Mouse (Mus musculus) frontal cortex, postnatal 25 days (tissue): ENCODE results near the gene Lrp1.

Experiments
- DNase-seq, 2 experiments: peaks; one replicate each; pipeline ENCODE4 v3.0.0; 2022; ENCODE audit warnings: low spot score in 2 of 2

Lrp1 gene

GRCm38 (mm10) chr10:127520714-127521357 is 100.1 kb downstream of the Lrp1 start:
- DNase-seq = no peak

DNA sequence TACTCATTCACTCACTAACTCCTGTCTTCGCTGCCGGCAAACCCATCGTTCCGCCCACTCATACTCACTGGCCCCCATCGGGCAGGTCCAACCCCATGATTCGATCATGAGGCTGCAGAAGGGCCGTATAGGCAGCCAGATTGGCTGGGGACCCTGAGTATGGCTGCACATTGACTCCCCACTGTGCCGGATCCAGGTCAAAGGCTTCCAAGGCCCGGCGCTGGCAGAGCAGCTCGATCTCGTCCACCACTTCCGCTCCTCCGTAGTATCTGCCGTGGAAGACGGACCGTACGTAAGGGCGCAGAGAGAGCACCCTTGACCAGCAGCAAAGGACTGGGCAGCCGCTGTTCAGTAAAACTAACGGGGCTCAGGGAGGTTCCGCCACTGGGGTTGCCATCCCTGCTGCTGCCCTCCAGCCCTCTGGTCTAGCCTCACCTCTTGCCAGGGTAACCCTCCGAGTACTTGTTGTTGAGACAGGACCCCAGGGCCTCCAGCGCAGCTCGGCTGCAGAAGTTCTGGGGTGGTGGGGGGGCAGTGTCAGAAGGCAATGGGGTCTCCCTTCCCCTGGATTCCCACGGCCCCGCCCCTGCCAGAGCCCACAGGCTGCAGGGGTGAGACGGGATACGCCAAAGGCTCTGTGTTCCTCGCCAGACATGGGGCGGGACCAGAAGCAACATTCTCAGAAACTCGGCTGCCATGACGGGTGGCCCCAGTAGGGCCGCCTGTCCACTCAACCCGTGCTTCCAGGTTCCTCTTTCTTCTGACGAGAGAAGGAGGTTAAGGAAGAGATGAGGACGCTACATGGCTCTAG is 100.8 kb downstream of the Lrp1 start:
- no peak for DNase-seq

DNA sequence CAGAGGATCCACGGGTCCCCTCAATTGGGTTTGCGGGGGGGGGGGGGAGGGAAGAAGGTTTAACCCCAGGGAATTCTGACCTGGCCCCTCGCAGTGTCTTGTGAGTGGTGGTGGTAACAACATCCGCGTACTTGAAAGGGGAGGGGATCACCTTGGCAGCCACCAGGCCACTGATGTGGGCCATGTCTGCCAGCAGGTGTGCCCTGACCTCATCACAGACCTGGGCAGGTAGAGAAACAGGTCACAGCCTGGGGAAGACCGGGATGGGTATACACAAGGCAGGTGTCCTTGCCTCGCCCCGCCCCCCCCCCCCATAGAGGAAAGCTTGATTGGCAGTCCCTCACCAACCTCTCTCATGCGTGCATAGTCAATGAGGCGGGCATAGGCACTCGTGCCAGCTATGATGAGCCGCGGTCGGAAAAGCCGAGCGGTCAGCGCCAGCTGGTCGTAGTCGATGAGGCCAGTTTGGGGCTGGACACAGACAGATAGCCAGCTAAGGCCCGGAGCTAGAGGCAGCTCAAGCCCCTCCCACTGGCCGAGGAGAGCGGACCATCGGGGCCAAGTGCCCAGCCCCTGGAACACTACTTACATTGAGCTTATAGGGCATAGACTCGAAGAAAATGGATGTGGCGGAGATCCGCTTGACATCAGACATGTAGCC is 101.8 kb downstream of the Lrp1 start:
- DNase-seq = no peak

- DNase-seq = no peak
These were observed 103.0 kb downstream of the Lrp1 start for GRCm38 (mm10) chr10:127517941-127518340.

GRCm38 (mm10) chr10:127516576-127517260 is 104.2 kb downstream of the Lrp1 start:
- no peak for DNase-seq

- DNase-seq = no peak
These were observed 104.9 kb downstream of the Lrp1 start for GRCm38 (mm10) chr10:127515983-127516459.

DNA sequence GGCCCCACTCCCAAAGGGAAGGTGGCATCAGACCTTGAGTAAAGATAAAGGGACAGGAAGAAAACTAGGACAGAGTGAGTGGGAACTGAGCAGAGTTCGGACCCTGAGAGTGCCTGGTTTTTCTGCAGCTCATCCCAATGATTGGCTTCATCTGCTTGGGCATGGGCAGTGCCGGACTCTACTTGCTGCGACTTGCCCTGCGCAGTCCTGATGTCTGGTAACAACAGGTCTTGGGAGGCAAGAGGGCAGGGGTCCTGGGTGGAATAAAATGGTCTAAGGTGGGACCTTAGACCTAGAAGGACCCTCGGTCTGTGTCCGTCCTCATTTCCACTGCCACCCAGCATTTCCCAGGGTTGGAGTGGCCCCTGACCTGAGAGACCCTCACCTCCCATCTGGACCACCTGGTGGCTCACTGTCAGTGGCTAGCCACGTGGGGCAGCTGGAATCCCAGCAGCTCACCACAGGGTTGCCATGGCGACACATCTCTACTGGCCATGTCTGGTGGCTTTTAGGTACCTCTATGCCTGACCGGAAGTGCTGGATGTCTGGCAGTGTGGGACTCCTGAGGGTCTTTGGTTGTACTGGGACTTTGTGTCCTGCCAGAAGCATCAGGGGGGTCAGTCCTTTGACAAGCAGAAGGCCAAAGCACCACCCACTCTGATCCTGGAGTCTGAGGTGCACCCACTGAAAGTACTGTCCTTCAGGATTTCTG is 105.5 kb downstream of the Lrp1 start:
- DNase-seq = no peak

GRCm38 (mm10) chr10:127514764-127515163 is 106.2 kb downstream of the Lrp1 start, which contains the start of gene Ndufa4l2:
Ndufa4l2 (plus strand) TSS chr10:127514967.
- no peak for DNase-seq

GRCm38 (mm10) chr10:127514111-127514698 is 106.7 kb downstream of the Lrp1 start:
- DNase-seq = no peak

- DNase-seq = no peak
These were observed 107.4 kb downstream of the Lrp1 start for GRCm38 (mm10) chr10:127513501-127514091.

- DNase-seq = peak; percentile 98 to 99
These were observed 108.1 kb downstream of the Lrp1 start for GRCm38 (mm10) chr10:127512813-127513212.

- no peak for DNase-seq
These were observed 108.7 kb downstream of the Lrp1 start for GRCm38 (mm10) chr10:127512307-127512666.

DNA sequence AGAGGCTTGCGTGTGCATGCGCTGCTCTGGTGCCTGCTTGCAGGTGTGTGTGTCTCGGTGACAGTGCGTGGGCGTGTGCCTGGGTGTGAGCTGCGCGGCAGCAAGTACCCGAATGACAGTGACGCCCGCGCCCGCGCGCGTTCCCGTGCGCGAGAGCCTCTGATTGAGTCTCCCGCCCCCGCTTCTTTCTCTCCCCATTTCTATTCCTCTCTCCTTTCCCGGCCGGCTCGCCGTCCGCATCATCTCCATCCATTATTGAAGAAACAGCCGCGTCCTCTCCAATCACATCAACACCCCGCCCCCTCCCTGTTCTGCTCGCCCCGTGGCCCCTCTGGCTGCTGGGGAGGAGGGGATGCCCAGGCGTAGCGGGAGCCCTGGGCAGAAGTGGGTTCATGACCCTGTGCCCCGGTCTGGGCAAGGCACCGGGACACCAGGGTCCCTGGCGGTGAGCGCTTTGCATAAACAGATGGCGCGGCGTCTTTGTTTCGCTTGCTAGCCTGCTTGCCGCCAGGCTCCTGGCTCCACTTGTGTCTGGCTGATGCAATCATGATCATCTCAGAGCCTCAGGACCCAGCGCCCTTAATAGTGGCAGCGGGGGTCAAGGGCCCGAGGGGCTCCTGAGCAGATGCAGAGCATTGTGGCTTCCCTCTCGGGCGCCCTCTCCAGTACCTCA is 109.2 kb downstream of the Lrp1 start:
- peak; percentile 71 to 74 for DNase-seq

- DNase-seq = no peak
These were observed 109.9 kb downstream of the Lrp1 start for GRCm38 (mm10) chr10:127510895-127511617.

- DNase-seq = no peak
These were observed 110.9 kb downstream of the Lrp1 start for GRCm38 (mm10) chr10:127509837-127510701.

GRCm38 (mm10) chr10:127509051-127509836 is 111.7 kb downstream of the Lrp1 start:
- peak; percentile 69 to 76 for DNase-seq

GRCm38 (mm10) chr10:127508239-127508638 is 112.7 kb downstream of the Lrp1 start:
- DNase-seq = peak; percentile 63 to 73
